Mouse (Mus musculus) heart, embryonic 16.5 days (tissue): Measurements from ENCODE around the gene Lrrc28. TPM values are rescaled to one million over a fixed set of nuclear protein-coding genes. Genes with fewer than 3 reads are reported as not detected.

Source experiments
- ATAC-seq: fragments of 200-750 bp; cut with Nextera tagmentation; replicated peaks from 2 replicates; pipeline ENCODE4 v1.8.0; 2017; ENCODE audit warnings: moderate number of reproducible peaks; ENCODE audit not compliant: insufficient read depth, low FRiP score; ENCODE audit errors: extremely low read depth
- H3K27ac ChIP-seq: fragments of 300-500 bp; sonication (generic); 2 replicates; pipeline ENCODE4 v1.5.1; 2014; ENCODE audit warnings: mild to moderate bottlenecking, low read length, control low read depth, moderate library complexity
- H3K27me3 ChIP-seq: fragments of 300-500 bp; sonication (generic); 2 replicates; pipeline ENCODE4 v1.6.1; 2014; ENCODE audit warnings: low read length, mixed read lengths; ENCODE audit not compliant: control insufficient read depth, insufficient read depth
- H3K36me3 ChIP-seq: fragments of 300-500 bp; sonication (generic); 2 replicates; pipeline ENCODE4 v1.6.1; 2014; ENCODE audit not compliant: control insufficient read depth, insufficient read depth
- H3K4me1 ChIP-seq: fragments of 300-500 bp; sonication (generic); 2 replicates; pipeline ENCODE4 v1.6.1; 2014; ENCODE audit warnings: low read length, mixed read lengths; ENCODE audit not compliant: control insufficient read depth, insufficient read depth
- H3K4me2 ChIP-seq: fragments of 300-500 bp; sonication (generic); 2 replicates; pipeline ENCODE4 v1.6.1; 2014; ENCODE audit warnings: low read depth, mild to moderate bottlenecking, control low read depth, low read length
- H3K4me3 ChIP-seq: fragments of 300-500 bp; sonication (generic); 2 replicates; pipeline ENCODE4 v1.5.1; 2014; ENCODE audit warnings: mild to moderate bottlenecking, control low read depth, low read length
- H3K9ac ChIP-seq: fragments of 300-500 bp; sonication (generic); 2 replicates; pipeline ENCODE4 v1.6.1; 2014; ENCODE audit warnings: low read length, control low read depth
- H3K9me3 ChIP-seq: fragments of 300-500 bp; sonication (generic); replicated peaks from 2 replicates; pipeline ENCODE4 v1.6.1; 2016; ENCODE audit warnings: low read length; ENCODE audit not compliant: control insufficient read depth
- WGBS: fragments of 180-500 bp; shearing (Covaris S2); extraction: QIAGEN DNeasy Blood & Tissue Kit; methylation state at CpG from one replicate; pipeline ENCODE4 v1.1.7; 2014; 5-methylcytosine and 5-hydroxymethylcytosine counted together
- polyA plus RNA-seq: library from polyadenylated mRNA; unstranded; fragments of >200 nt; fragmentation: Nextera tagmentation; extraction: Ambion mirVana; gene quantifications from 2 replicates; pipeline ENCODE4 v1.2.1, GENCODE M21; 2015

Gene Lrrc28
- polyA plus RNA-seq: 10.8 and 13.0 TPM in 2 replicates

DNA sequence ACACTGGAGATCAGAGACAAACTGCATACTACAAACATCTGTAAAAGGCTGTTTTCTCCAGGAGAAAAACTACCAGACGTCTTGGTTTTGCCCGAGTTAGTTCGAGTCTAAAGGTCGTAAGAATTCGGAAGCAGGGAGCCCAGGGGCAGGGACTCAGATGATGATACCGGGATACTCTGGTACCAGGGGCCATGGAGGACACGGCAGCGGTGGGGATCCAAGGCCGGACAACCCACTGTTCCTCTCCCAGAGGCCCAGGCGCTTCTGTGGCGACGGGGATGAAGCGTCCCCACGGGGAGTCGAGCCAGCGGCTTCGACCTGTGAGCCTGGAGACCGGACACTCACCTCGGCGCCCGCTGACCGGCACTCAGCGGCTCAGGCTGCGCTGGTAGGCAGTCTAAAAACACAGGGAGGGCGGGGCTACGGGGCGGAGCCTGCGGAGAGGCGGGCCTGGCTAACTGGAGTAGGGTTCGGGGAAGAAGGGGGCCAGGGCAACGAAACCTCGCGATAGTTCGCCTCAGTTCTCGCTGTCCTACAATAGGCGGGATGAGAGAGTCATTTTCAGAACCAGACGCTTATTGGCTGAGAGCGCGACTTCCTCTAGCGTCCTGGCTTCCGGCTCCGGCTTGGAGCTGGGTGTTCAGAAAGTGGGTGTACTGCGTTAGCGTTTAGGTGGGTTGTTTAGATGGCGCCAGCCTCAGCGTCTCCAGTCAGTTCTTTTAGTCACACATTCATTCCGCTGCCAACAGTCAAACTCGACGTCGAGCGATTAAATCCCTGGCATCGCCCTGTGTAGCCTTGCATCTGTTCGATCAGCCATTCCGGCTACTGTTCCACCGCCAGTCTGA is at the start of gene Lrrc28:
Lrrc28 (minus strand) TSS at position 436 of the 848 bp plus-strand sequence.
- Histone ChIP-seq H3K27ac (peak within 1 kb of the TSS; percentile 91), H3K9ac (peak within 1 kb of the TSS; percentile 87), H3K4me2 (peak within 1 kb of the TSS; percentile 85), H3K36me3 (no peaks in the 10 kb centered on the region), H3K4me3 (peak within 1 kb of the TSS; percentile 70), H3K4me1 (peaks cover 25% of the 10 kb centered on the region), H3K27me3 (no peaks in the 10 kb centered on the region), H3K9me3 (no peaks in the 10 kb centered on the region)
- ATAC-seq: peak; percentile 98
- under 1% methylated on average over 55 of the region's 55 CpGs for WGBS

DNA sequence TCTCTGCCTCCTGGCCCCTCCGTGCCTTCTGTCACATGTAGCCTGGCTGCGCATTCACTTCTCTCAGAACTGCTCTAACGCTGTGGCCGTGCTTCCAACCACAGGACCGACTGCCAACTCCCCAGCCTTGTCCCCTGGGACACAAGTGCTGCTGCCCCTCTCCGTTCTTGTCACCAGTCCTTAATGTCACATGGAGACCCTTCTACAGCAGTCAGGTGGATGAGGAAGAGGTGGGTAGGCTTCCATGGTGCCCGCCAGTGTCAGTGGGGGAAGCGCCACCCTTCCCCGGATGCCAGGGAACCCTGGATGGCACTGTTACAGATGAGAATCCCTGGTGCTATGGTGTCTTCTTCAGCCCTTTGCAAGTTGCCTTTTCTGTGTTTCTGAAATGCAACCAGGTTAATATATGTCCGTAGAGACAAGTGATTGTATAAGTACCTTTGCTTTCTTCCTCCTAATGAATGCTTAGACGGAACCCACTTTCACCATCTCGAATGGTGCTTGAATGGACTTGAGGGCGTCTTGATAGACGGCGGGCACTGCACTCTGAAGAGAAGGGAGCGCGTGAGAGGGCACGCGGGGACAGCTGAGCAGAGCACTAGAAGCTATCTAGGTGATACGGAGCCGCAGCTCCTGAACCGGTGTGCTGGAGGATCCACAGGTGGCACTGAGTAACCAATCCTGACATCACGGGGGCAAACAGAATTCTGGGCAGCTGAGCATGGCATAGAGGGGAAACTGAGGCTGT is 47.9 kb upstream of the Lrrc28 start:
- no peaks in the 10 kb centered on the region for H3K9me3 ChIP-seq
- no peaks in the 10 kb centered on the region for H3K27me3 ChIP-seq
- no peak overlapping the region for H3K4me2 ChIP-seq
- H3K36me3 ChIP-seq: peaks cover 2% of the 10 kb centered on the region; the same call in 1 of the 2 replicates
- H3K27ac ChIP-seq: no peak overlapping the region
- H3K9ac ChIP-seq: peak overlapping the region; percentile 15; the same call in 1 of the 2 replicates
- 81% methylated on average over 23 of the region's 23 CpGs for WGBS
- no peak overlapping the region for H3K4me3 ChIP-seq
- peaks cover 22% of the 10 kb centered on the region for H3K4me1 ChIP-seq
- no peak for ATAC-seq

DNA sequence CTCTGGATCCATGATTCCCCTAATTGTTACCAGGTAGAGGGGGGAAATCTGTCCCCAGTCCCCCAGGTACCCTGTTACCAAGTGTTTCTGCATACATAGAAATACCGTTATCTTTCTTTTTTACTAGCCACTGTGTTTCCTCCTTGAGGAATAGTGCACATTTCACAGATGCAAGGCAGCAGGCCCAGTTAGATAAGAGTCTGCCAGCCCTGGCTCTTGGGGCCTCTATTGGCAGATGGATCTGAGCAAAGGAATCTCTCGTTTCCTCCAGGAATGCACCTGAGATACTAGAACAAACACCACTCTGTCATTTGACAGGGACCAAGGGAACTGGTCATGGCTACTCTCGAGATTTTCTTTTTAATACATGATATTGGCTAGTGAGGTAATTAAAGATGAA is 47.1 kb upstream of the Lrrc28 start:
- no peak overlapping the region for H3K4me3 ChIP-seq
- H3K36me3 ChIP-seq: peaks cover 2% of the 10 kb centered on the region; the same call in 1 of the 2 replicates
- no peak overlapping the region for H3K27ac ChIP-seq
- no peaks in the 10 kb centered on the region for H3K27me3 ChIP-seq
- H3K4me1 ChIP-seq: peaks cover 22% of the 10 kb centered on the region
- H3K4me2 ChIP-seq: no peak overlapping the region
- 16% methylated on average over 3 of the region's 3 CpGs for WGBS
- no peak overlapping the region for H3K9ac ChIP-seq
- H3K9me3 ChIP-seq: no peaks in the 10 kb centered on the region
- ATAC-seq: peak; percentile 34; the same call in 1 of the 2 replicates

DNA sequence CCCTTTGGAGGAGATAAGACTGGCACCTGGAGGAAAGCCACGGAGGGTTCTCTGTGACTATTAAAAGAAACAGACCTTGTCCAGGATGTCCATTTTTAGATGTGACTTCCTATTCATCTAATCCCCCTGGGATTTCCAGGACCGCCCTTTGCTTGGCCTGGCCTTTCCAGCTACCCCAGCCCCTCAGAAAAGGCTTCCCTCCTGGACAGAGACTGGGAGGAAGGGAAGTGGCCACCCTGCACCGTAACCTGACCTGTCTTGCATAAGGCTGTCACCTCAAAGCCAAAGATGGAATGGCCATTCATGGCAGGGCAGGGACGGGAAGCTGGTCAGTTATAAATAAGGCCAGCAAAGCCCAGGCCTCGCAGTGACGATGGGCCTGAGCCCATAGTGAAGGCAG is 46.0 kb upstream of the Lrrc28 start:
- Histone ChIP-seq H3K9ac (no peak overlapping the region), H3K4me1 (peaks cover 22% of the 10 kb centered on the region), H3K27ac (peak overlapping the region; percentile 35), H3K36me3 (0 out of 2 replicates have a peak, but pooled peaks cover 2% of the 10 kb centered on the region), H3K4me2 (no peak overlapping the region), H3K4me3 (no peak overlapping the region), H3K9me3 (no peaks in the 10 kb centered on the region), H3K27me3 (no peaks in the 10 kb centered on the region)
- 0 out of 2 replicates have a peak, but pooled peaks have one; percentile 33 for ATAC-seq
- WGBS: 41% methylated on average over 6 of the region's 6 CpGs

DNA sequence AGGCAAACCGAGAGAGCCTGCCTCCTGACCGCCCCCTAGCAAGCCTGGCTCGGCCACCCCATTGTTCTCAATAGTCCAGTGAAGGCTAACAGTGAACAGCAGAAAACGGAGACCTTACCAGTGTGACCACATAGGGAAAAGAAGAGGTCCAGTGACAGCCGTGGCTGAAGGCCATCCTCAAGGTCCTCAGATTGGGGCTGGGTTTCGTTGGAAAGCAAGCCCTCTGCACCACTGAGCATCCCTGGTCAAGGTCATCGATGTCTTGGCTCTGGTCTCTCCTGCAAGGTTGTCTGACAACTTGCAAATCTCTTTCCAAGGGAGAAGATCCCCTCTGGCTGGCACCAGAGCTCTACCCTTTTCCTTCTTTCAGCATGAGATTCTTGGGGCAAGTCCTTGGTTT is 44.7 kb upstream of the Lrrc28 start:
- Histone ChIP-seq H3K9me3 (no peaks in the 10 kb centered on the region), H3K36me3 (peaks cover 11% of the 10 kb centered on the region; the same call in 1 of the 2 replicates), H3K27me3 (no peaks in the 10 kb centered on the region), H3K4me3 (no peak overlapping the region), H3K4me2 (no peak overlapping the region), H3K27ac (no peak overlapping the region), H3K4me1 (peaks cover 22% of the 10 kb centered on the region), H3K9ac (no peak overlapping the region)
- WGBS: 76% methylated on average over 7 of the region's 7 CpGs
- no peak for ATAC-seq

DNA sequence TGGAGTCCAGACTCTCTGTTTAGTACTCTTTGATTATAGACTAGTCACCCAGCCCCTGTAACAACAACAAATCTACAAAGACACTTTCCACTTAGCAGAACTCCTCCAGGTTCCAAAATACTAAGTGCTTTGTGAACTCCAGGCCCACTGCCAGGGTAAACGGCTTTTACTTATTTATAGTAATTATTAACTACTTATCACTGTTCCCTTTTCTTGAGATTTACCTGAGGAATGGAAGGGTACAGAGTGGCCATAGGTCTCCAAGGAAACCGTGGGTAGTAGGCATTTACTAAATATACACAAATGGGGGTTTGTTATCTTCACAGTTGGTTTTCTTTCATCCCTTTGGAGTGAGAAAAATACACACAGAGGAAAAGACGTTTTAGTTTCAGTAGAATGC is 43.2 kb upstream of the Lrrc28 start:
- Histone ChIP-seq H3K4me3 (no peak overlapping the region), H3K4me1 (peaks cover 22% of the 10 kb centered on the region), H3K4me2 (no peak overlapping the region), H3K9ac (no peak overlapping the region), H3K36me3 (peaks cover 8% of the 10 kb centered on the region; the same call in 1 of the 2 replicates), H3K27ac (no peak overlapping the region), H3K27me3 (no peaks in the 10 kb centered on the region), H3K9me3 (no peaks in the 10 kb centered on the region)
- 23% methylated on average over 3 of the region's 3 CpGs for WGBS
- no peak for ATAC-seq

DNA sequence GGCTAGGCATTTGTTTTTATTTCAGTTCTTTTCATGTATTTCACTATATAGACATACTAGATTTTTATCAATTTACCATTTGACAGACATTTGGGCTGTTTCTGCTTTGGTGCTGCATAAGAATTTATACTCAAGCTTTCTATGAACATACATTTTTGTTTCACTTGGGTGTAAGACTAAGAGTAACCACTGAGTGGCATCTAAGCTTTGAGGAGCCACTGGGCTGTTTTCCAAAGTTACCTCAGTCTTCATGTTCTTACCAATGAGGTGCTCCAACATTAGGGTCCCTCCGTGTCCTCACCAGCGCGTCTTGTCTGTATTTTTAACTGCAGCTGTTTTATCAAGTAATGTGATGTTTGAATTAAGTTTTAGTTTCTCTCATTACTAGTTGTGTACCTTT is 41.5 kb upstream of the Lrrc28 start:
- H3K27ac ChIP-seq: no peak overlapping the region
- 91% methylated on average over 3 of the region's 3 CpGs for WGBS
- H3K9me3 ChIP-seq: no peaks in the 10 kb centered on the region
- peaks cover 8% of the 10 kb centered on the region for H3K4me1 ChIP-seq
- no peaks in the 10 kb centered on the region for H3K27me3 ChIP-seq
- H3K4me3 ChIP-seq: no peak overlapping the region
- ATAC-seq: no peak
- H3K9ac ChIP-seq: no peak overlapping the region
- H3K36me3 ChIP-seq: peaks cover 10% of the 10 kb centered on the region; the same call in 1 of the 2 replicates
- H3K4me2 ChIP-seq: no peak overlapping the region

DNA sequence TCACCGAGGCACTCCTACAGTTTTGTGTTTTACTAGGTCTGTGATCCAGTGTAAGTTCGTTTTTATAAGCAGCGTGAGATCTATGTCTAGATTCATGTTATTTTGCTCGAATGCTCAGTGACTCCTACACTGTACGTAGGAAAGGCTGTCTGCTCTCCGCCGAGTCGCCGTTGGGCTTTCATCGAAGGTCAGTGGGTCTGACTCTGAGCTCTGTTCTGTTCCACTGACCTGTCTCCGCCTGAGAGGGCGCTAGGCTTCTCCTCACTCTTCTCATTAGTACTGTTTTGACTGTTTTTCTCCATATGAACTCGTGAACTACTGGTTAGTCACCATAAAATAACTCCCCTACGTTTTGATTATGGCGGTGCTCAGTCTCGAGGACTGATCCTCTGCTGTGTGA is 37.9 kb upstream of the Lrrc28 start:
- no peak overlapping the region for H3K9ac ChIP-seq
- no peaks in the 10 kb centered on the region for H3K27me3 ChIP-seq
- H3K4me3 ChIP-seq: no peak overlapping the region
- H3K4me1 ChIP-seq: no peaks in the 10 kb centered on the region
- H3K9me3 ChIP-seq: no peaks in the 10 kb centered on the region
- H3K4me2 ChIP-seq: no peak overlapping the region
- peaks cover 12% of the 10 kb centered on the region for H3K36me3 ChIP-seq
- no peak for ATAC-seq
- H3K27ac ChIP-seq: no peak overlapping the region
- 78% methylated on average over 16 of the region's 16 CpGs for WGBS

DNA sequence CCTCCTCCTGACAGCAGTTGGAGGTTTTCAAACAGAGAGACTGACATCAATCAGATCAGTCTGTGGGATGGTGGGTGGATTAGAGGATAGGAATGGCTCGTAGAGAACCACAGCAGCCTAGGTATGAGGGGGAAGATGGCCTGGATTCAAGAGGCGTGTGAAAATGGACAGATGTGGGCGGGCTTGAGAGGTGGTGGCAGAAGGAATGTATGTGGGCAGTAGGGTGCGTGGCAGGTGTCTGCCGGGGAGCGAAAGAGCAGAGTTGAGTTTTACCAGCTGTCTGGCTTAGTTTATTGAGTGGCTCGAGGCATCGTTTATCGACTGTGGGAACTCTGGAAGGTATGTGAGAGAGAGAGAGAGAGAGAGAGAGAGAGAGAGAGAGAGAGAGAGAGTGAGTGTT is 36.0 kb upstream of the Lrrc28 start:
- peaks cover 12% of the 10 kb centered on the region for H3K36me3 ChIP-seq
- H3K9ac ChIP-seq: no peak overlapping the region
- no peaks in the 10 kb centered on the region for H3K4me1 ChIP-seq
- ATAC-seq: 0 out of 2 replicates have a peak, but pooled peaks have one; percentile 14
- no peak overlapping the region for H3K4me2 ChIP-seq
- H3K27me3 ChIP-seq: no peaks in the 10 kb centered on the region
- H3K9me3 ChIP-seq: no peaks in the 10 kb centered on the region
- H3K4me3 ChIP-seq: no peak overlapping the region
- 71% methylated on average over 9 of the region's 9 CpGs for WGBS
- H3K27ac ChIP-seq: no peak overlapping the region
